16 mouse cellular contexts compared by ENCODE assay signal in the genomic region with DNA sequence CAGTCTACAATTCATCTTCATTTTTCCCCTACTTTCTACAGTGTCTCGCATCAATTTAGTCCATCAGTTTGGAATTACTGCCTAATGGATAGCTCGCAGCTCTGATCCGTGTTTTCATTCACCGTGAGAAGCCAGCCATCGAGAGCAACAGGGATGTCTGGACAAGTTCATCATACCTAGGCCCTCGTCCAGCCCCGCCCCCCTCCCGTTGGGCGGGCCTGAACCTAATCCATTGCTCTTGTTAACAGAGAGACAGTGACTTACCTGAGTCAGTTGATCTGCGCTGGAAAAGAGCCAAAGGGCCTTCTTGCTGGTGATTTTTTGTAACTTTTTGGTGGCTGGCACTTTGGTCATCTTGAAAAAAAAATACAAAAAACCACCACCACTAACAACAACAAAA. TPM values are rescaled to one million over a fixed set of nuclear protein-coding genes. Genes with fewer than 3 reads are reported as not detected.
DNase-seq lines count a peak whose midpoint lies in the region; ATAC-seq and TF ChIP-seq lines count a peak whose summit lies in the region.
"Had no signal": no experiment of that assay in that cellular context is flagged by ENCODE, and none has a peak within 500 bp of the region (broad histone marks: within the 10 kb centered on the region; RNA-seq: fewer than 3 reads in every experiment).

No protein-coding gene starts in this region.

- 40% methylated on average over 10 of the region's 10 CpGs for WGBS in intestine, embryonic 15.5 days
- WGBS in intestine, postnatal 0 days: 44% methylated on average over 10 of the region's 10 CpGs
- 42% methylated on average over 10 of the region's 10 CpGs for WGBS in hindbrain, embryonic 13.5 days
- whole genome bisulfite sequencing in midbrain, embryonic 16.5 days: 35% methylated on average over 10 of the region's 10 CpGs

- H3K4me1 ChIP-seq in intestine, embryonic 15.5 days (replicated peaks): peaks cover 12% of the 10 kb centered on the region
- H3K4me1 ChIP-seq in intestine, postnatal 0 days (replicated peaks; ENCODE audit: control insufficient read depth, insufficient read depth, low read length): no peaks in the 10 kb centered on the region
- H3K4me1 ChIP-seq in ES-E14 (ENCODE audit: control insufficient read depth in 2 of 2, insufficient read depth in 2 of 2, low read length in 2 of 2, poor library complexity in 1 of 2): peaks cover 0 to 7% of the 10 kb centered on the region in 2 experiments; a peak in 1 of 4 replicates
- H3K4me1 ChIP-seq in hindbrain, embryonic 13.5 days (replicated peaks): peaks cover 49% of the 10 kb centered on the region
- peaks cover 13% of the 10 kb centered on the region for H3K4me1 ChIP-seq in midbrain, embryonic 16.5 days (ENCODE audit: control insufficient read depth, insufficient read depth, low read length)

- no peak for ATAC-seq in intestine, embryonic 15.5 days
- ATAC-seq in intestine, postnatal 0 days: no peak
- no peak for ATAC-seq in hindbrain, embryonic 13.5 days (ENCODE audit: low FRiP score)
- ATAC-seq in midbrain, embryonic 16.5 days: no peak

- no peak overlapping the region for H3K4me3 ChIP-seq in intestine, embryonic 15.5 days (replicated peaks)
- H3K4me3 ChIP-seq in intestine, postnatal 0 days (ENCODE audit: low read depth, low read length): no peak overlapping the region
- no peak overlapping the region for H3K4me3 ChIP-seq in ES-E14 (ENCODE audit: insufficient read depth in 1 of 2, low read depth in 1 of 2, low read length in 2 of 2, poor library complexity in 1 of 2, severe bottlenecking in 1 of 2)
- no peak overlapping the region for H3K4me3 ChIP-seq in hindbrain, embryonic 13.5 days
- no peak overlapping the region for H3K4me3 ChIP-seq in midbrain, embryonic 16.5 days (ENCODE audit: low read depth, low read length)
- H3K4me3 ChIP-seq: myocyte had no signal

- DNase-seq in ES-E14 (ENCODE audit: low read depth, low spot score): peak; percentile 51
- no peak for DNase-seq in adrenal gland, adult 8-10 months
- no peak for DNase-seq in spleen, postnatal 36 days (ENCODE audit: low spot score in 2 of 2)
- DNase-seq in c-Kit-positive CD71-positive TER-119-positive erythroid progenitor cells, embryonic 14.5 days (ENCODE audit: low spot score): no peak
- DNase-seq: cerebellum, adult 11 months; gastrocnemius, postnatal 36 days; layer of hippocampus, postnatal 36 days had no signal

- peak overlapping the region; percentile 7; the same call in 1 of the 2 replicates for H3K4me2 ChIP-seq in intestine, embryonic 15.5 days (replicated peaks)
- no peak overlapping the region for H3K4me2 ChIP-seq in intestine, postnatal 0 days (replicated peaks; ENCODE audit: low read depth)
- H3K4me2 ChIP-seq in hindbrain, embryonic 13.5 days: peak overlapping the region; percentile 40
- H3K4me2 ChIP-seq in midbrain, embryonic 16.5 days (ENCODE audit: low read length): peak overlapping the region; percentile 2; the same call in 1 of the 2 replicates

- H3K27ac ChIP-seq in intestine, embryonic 15.5 days: no peak overlapping the region
- H3K27ac ChIP-seq in intestine, postnatal 0 days (ENCODE audit: low read depth, low read length): no peak overlapping the region
- no peak overlapping the region; the same call in 1 of the 2 replicates for H3K27ac ChIP-seq in ES-E14 (ENCODE audit: insufficient read depth, low read depth, low read length, poor library complexity, severe bottlenecking)
- H3K27ac ChIP-seq in hindbrain, embryonic 13.5 days: no peak overlapping the region
- no peak overlapping the region for H3K27ac ChIP-seq in midbrain, embryonic 16.5 days (ENCODE audit: low read length)
- H3K27ac ChIP-seq: forebrain, embryonic 13.5 days had no signal

- H3K9me3 ChIP-seq in intestine, embryonic 15.5 days: no peaks in the 10 kb centered on the region
- no peaks in the 10 kb centered on the region for H3K9me3 ChIP-seq in intestine, postnatal 0 days (ENCODE audit: control insufficient read depth)
- no peaks in the 10 kb centered on the region for H3K9me3 ChIP-seq in ES-E14 (ENCODE audit: control insufficient read depth, insufficient read depth, low read depth, low read length)
- H3K9me3 ChIP-seq in hindbrain, embryonic 13.5 days: no peaks in the 10 kb centered on the region
- no peaks in the 10 kb centered on the region for H3K9me3 ChIP-seq in midbrain, embryonic 16.5 days (replicated peaks; ENCODE audit: control insufficient read depth, low read length, poor library complexity, severe bottlenecking)
- H3K9me3 ChIP-seq: forebrain, embryonic 13.5 days had no signal

- H3K27me3 ChIP-seq in intestine, embryonic 15.5 days (replicated peaks): no peaks in the 10 kb centered on the region
- no peaks in the 10 kb centered on the region for H3K27me3 ChIP-seq in intestine, postnatal 0 days (replicated peaks; ENCODE audit: control insufficient read depth, insufficient read depth, low read length)
- no peaks in the 10 kb centered on the region for H3K27me3 ChIP-seq in hindbrain, embryonic 13.5 days
- H3K27me3 ChIP-seq in midbrain, embryonic 16.5 days (ENCODE audit: control insufficient read depth, insufficient read depth, low read depth, low read length): no peaks in the 10 kb centered on the region

- no peaks in the 10 kb centered on the region for H3K36me3 ChIP-seq in intestine, embryonic 15.5 days
- no peaks in the 10 kb centered on the region for H3K36me3 ChIP-seq in intestine, postnatal 0 days (ENCODE audit: control insufficient read depth, insufficient read depth)
- no peaks in the 10 kb centered on the region for H3K36me3 ChIP-seq in ES-E14 (ENCODE audit: control insufficient read depth, insufficient read depth, low read length, poor library complexity, severe bottlenecking)
- H3K36me3 ChIP-seq in hindbrain, embryonic 13.5 days: no peaks in the 10 kb centered on the region
- H3K36me3 ChIP-seq in midbrain, embryonic 16.5 days (ENCODE audit: control insufficient read depth, insufficient read depth, low read length): no peaks in the 10 kb centered on the region

- no peak for TF ChIP-seq CTCF in intestine, postnatal 0 days (IDR thresholded peaks at IDR 0.05; ENCODE audit: low read depth)

- in situ Hi-C loops in ES-E14 (cut with MboI; ENCODE audit: low sequenced_read_pairs in 2 of 2, unreplicated experiment in 2 of 2): no loop called here

- H3K9ac ChIP-seq in intestine, embryonic 15.5 days: no peak overlapping the region
- H3K9ac ChIP-seq in intestine, postnatal 0 days (ENCODE audit: low read depth, low read length): no peak overlapping the region
- H3K9ac ChIP-seq in ES-E14 (ENCODE audit: insufficient read depth, low read depth, low read length, poor library complexity, severe bottlenecking): no peak overlapping the region
- H3K9ac ChIP-seq in hindbrain, embryonic 13.5 days: no peak overlapping the region
- H3K9ac ChIP-seq in midbrain, embryonic 16.5 days (ENCODE audit: low read depth, low read length): no peak overlapping the region
- H3K9ac ChIP-seq: forebrain, embryonic 13.5 days had no signal

TF ChIP-seq in ES-E14, 5 proteins besides CTCF, POLR2A, EP300 and RAD21:
- no peak for TF ChIP-seq ZNF384 (IDR thresholded peaks at IDR 0.05; ENCODE audit: low read depth, low read length)
- TF ChIP-seq MAFK (IDR thresholded peaks at IDR 0.05; ENCODE audit: insufficient read depth, low read depth, low read length): no peak
- no peak for TF ChIP-seq CHD2 (IDR thresholded peaks at IDR 0.05; ENCODE audit: low read depth, low read length)
- no peak for TF ChIP-seq HCFC1 (IDR thresholded peaks at IDR 0.05; ENCODE audit: borderline replicate concordance, insufficient read depth, low read length)
- TF ChIP-seq ZC3H11A (IDR thresholded peaks at IDR 0.05; ENCODE audit: borderline replicate concordance, low read depth, low read length): no peak

RNA-seq across cellular contexts. Expression of gene Ccdc60, which starts 0.6 kb away (rescaled TPM):
- 1.7 and 1.8 TPM in 2 replicates for polyA plus RNA-seq in intestine, embryonic 15.5 days (2015; fragmentation: Nextera tagmentation; extraction: Ambion mirVana)
- polyA plus RNA-seq in intestine, postnatal 0 days (2015; fragmentation: Nextera tagmentation; extraction: Ambion mirVana): 0.72 and 0.77 TPM in 2 replicates
- total RNA-seq in ES-E14 (2012; rRNA removed): 0.54 and 0.79 TPM in 2 replicates
- polyA plus RNA-seq in hindbrain, embryonic 13.5 days (2015; fragmentation: Nextera tagmentation; extraction: Ambion mirVana): 2.4 and 2.6 TPM in 2 replicates
- polyA plus RNA-seq in midbrain, embryonic 16.5 days (2015; fragmentation: Nextera tagmentation; extraction: Ambion mirVana): 2.7 and 3.1 TPM in 2 replicates
- total RNA-seq in adrenal gland, adult 8-10 months (2022): not detected
- total RNA-seq: adrenal gland, postnatal 25 days; gastrocnemius, postnatal 36 days; heart, postnatal 10 days; liver, adult 2 months had no signal
- polyA plus RNA-seq: liver, adult 2 months had no signal
